Mouse (Mus musculus) spleen, adult 2 months (tissue): Measurements from ENCODE around the gene Cd247.

Source experiments
- CTCF ChIP-seq: fragments of 200-500 bp; IDR thresholded peaks from 2 replicates; pipeline ENCODE4 v1.5.1; 2011; ENCODE audit warnings: mild to moderate bottlenecking, inconsistent platforms; ENCODE audit not compliant: insufficient read depth, insufficient read length, insufficient replicate concordance; ENCODE audit errors: extremely low read depth
- POLR2A ChIP-seq: fragments of 200-500 bp; IDR thresholded peaks from 2 replicates; pipeline ENCODE4 v1.6.1; 2011; ENCODE audit warnings: low read depth, low read length, inconsistent platforms

DNA sequence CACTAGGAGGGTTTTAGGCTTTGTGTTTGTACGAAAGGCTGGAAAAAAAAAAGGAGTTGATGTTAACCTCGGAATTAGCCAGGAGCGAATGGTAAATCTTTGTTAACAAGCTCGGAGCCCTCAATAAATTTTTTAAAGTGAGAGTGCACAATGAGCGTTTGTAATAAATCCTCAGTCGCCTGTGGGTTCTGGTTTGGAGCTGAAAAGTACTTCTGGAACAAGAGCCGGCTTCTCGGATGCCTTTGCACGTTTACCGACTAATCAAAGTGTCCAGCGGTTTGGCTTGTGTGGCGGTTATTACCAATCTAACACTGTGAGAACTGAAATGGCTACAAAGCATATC lies 46.1 kb downstream of the Cd247 start:
- TF ChIP-seq CTCF = no peak
- TF ChIP-seq POLR2A = no peak
